Mouse (Mus musculus): Measurements from ENCODE around the gene Matn4. TPM values are rescaled to one million over a fixed set of nuclear protein-coding genes. Genes with fewer than 3 reads are reported as not detected.

Gene Matn4
- total RNA-seq, 2 experiments from 2014 or later = 1.0 to 2.3 TPM

GRCm38 (mm10) chr2:164436215-164436913 is 31.4 kb upstream of the Matn4 start:
- DNase-seq = no peak

DNA sequence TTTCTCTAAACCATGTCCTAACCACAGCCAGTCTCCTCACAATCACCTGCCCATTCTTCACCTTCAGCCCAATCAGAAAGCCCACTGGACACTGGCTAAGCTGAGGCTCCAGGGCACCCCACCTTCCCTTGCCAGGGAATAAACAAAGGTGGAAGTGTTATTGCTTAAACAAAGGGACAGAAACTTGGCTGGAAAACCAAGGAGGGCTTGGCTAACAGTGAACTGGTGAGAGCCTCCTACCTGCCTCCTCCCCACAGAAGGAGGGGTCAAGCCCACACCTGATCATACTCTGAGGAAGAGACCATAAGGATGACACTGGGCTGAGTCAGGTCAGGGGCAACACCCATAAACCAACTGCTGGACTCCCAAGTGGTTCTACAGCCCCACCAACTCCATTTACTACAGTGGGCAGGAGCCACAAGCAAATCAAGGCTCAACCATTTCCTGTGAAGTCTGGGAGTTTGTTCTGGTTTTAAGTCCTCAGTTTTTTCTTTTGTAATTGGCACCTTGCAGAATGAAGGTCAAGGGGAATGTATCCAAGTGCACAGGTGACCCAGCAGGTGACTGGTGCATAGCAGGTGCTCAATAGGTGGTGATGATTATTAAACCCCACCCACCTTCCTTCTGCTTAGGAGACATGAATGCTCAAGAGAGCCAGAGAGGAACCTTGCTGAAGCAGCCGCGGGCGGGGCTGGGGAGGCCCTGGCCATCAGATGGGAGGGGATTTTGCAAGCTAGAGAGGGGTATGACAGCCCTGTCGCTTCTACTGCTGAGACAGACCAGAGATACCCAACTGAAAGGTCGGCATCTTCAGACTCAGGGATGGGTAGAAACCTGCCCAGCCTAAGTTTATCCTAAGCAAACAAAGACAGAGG is 30.5 kb upstream of the Matn4 start:
- DNase-seq = no peak

DNA sequence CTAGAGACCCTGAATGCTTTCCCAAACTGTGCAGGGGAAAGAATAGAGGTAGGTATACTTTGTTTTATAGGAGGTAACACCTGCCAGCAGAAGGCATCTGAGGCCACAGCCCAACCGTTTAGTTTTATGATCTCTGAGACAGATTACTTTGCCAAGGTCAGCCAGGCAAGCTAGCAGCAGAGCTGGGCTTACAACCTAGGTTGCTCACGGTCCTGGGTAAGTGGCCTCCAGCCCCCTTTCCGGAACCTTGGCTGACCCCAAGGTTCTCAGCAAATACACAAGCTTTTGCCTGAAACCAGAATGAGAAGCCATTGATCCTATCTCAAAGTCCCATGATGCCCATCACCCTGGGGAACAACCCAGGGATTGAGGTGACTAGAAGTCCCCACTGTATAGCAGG is 29.7 kb upstream of the Matn4 start:
- DNase-seq = no peak

DNA sequence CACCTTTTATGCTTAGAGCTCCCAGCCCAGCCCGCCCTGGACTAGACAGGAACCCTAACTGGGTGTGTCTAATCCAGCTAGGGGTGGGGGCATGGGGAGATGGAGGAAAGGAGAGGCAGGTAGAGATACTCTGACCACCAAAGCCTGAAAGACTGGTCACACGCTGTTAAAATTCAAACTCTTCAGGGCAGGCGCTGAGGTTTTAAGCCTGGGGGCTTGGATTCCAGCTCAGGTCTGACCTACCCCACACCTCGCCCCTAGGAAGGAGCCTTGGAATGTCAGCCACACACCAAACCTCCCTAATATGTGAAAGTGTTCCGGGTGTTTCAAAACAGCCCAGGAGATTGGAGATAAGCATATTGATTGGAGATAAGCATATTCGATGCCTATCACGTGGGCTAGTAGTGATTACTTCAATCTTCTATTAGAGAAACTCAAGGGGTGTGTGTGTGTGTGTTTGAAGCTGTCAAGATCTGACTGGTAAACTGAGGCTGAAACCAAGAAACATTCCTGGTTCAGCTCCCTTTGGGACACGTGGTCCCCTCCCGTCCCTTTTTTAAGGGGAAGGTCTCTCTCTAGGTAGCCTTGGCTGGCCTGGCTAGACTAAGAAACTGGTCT is 28.4 kb upstream of the Matn4 start:
- no peak for DNase-seq

- DNase-seq = peak; percentile 55
Observed at GRCm38 (mm10) chr2:164432541-164433191, 27.7 kb upstream of the Matn4 start.

GRCm38 (mm10) chr2:164431676-164432465 is 26.9 kb upstream of the Matn4 start:
- DNase-seq = no peak

GRCm38 (mm10) chr2:164430697-164431096 is 25.7 kb upstream of the Matn4 start:
- DNase-seq = no peak

GRCm38 (mm10) chr2:164429881-164430615 is 25.1 kb upstream of the Matn4 start:
- no peak for DNase-seq

DNA sequence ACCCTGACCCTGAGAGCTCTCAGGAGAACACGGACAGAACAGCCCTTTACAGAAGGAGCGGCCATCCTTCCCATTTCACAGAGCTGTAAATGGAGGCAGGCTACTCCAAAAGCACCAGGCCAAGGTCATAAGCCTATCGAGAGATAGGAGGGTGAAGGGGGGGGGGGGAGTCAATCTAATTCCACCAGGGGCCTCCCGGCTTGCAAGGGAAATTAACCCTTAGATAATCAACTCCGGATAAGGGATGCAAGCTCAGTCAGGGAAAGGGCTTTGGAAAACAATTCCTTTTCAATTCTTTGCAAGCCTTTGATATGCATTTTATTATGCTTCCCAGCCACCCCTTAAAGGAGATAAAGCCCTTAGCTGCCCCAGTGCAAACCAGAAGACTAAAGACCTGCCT is 23.5 kb upstream of the Matn4 start:
- no peak for DNase-seq

- DNase-seq = no peak
Observed at GRCm38 (mm10) chr2:164426952-164427351, 22.0 kb upstream of the Matn4 start.

DNA sequence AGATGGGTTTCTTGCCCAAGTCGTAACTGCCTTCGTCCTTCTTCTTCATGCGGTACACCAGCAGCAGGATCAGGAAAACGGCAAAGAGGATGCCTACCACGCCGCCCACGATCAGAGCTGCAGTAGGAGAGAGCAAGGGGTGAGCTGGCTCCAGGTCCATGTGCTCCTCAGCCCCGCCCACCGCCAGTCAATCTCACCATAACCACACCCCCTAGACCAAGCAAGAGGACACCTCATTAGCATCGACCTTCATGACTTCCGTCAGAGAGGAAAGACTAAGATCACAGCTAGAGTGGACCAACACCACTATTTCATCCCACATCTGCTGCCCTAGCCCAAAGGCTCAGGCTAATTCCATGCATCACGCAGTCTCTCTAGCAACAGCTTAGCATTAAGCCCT is 21.2 kb upstream of the Matn4 start:
- no peak for DNase-seq

- DNase-seq = no peak
Observed at GRCm38 (mm10) chr2:164425401-164425800, 20.4 kb upstream of the Matn4 start.

DNA sequence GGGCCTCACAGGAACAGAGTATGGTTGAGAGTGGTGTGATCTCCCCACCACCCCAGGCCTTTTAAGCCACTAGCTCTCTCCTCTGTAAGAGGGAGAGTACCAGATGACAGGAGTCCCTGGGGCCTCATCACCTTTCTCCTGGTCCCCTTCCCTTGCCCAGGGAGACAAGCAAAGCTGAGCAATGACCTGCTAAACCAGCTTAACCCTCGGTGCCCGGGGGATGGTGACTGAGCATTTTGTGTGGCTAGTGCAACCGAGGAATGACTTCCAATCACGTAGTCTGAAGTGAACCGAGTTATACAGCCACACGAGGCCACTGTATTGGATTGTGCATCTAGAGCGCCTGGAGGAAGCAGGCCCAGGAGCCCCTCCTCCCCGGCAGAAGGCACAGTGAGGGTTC is 19.4 kb upstream of the Matn4 start:
- DNase-seq = no peak

DNA sequence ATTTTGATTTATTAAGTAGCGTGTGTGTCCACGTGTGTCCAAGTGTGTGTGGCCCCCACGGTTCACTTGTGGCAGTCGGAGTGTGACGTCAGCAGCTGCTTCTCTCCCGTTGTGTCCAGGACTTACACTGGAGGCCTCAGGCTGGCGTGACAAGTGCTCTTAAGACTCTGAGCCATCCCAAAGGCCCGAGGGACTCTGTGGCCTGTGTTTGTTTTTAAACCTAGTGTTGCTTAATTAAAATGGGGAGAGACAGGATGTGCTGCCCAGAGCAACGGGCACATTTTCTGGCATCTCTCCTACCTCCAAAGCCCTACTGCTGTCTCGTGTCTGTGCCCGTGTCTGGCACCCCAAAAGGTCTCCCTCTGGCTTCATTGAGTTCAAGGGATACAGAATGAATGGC is 18.5 kb upstream of the Matn4 start:
- DNase-seq = peak; percentile 39

DNA sequence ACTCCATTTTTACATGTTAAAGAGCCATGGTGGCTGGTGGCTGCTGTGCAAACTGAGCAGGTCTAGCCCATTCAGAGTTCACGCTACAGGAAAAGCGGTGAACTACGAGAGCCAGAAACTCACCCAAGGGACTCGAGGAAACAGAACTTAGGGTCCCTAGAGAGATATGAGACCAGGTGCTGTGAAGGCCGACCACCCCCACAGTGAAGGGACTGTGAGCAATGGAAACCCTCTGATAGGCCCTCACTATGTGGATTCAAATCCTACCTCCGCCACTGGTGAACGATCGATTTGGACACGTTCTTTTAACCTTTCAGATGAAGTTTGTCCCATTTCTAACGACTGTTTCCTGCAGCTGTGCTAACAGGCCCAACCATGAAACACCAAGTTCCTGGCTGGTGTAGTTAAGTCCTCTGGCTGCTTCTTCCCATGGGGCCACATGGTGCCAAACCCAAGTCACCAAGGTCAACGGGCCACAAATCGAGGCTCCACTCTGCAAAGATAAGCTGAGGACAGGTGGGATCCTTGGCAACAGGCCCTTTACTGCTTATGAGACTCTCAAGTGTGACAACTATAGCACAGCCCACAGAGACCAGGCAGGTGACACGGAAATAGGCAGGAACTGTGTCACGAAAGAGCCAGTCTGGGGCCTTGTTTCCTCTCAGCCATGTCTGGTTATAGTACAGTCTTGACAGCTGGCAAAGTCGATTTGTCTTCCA is 17.9 kb upstream of the Matn4 start:
- no peak for DNase-seq

DNA sequence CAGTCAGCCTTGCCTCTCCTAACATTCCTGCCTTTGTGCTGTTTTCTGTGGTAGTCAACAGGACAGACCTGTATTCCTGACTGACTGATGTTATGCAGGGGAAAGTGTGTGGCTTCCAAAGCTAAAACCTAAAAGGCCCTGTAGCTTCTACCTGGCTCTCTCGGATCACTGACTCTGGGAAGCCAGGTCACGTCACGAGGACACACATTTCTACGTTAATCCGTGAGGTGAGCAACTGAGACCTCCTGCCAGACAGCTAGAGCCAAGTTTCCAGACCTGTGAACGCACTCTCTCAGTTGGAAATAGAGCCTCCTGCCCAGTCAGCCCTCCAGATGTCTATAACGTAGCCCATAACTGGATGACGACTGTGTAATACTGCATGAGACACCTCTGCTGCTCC is 17.0 kb upstream of the Matn4 start:
- DNase-seq = no peak

GRCm38 (mm10) chr2:164421306-164421705 is 16.3 kb upstream of the Matn4 start:
- no peak for DNase-seq

DNA sequence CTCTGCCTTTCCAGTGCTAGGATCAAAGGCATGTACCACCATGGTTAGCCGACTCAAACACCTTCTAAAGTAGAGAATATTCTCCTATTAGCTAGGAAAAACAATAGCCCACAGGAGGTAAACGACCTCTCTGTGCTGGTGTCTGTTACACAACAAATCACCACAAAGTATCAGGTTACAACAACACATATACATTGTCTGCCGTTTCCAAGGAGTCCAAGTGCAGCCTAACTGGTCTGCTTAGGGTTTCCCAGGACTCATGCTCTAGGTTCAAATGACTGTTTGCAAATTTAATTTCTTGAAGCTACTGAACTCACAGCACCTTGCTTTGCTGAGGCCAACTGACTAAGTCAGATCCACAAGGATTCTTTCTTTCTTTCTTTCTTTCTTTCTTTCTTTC is 14.5 kb upstream of the Matn4 start:
- no peak for DNase-seq

GRCm38 (mm10) chr2:164418308-164418875 is 13.4 kb upstream of the Matn4 start:
- DNase-seq = no peak

- DNase-seq = no peak
Observed at GRCm38 (mm10) chr2:164417198-164417597, 12.2 kb upstream of the Matn4 start.
